ENCODE assay signal across 10 mouse cellular contexts in the genomic region with DNA sequence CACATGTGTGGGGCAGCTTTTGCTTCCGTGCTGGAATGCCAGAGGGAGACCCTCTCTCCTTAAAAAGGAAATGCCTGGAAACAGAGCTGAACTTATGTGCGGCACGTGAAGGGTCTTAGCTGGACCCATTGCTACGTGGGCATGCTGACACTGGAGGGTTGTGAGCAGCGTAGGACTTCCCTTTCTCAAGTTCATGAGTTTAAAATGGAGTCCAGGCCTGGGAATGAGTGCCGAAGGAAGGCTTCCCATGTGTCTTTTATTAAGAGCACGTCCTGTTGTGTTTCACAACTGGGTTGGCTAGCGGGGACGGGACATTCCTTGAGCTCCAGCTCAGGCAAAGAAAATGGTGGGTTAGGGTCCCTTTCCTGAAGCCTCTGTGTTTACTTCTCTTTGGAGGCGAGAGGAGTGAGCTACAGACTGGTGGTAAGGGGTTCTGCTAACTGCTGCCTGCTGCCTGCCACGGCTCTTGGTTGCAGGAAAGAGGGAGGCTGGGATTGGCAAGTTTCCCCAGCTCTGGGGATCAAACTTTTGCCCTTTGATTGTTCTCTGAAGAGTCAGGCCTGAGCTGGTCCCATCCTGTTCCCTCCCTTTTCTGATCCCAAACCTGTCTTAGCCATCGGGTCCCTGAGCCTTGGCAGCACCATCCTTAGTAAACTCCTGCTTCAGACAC. TPM values are rescaled to one million over a fixed set of nuclear protein-coding genes. Genes with fewer than 3 reads are reported as not detected.
DNase-seq lines count a peak whose midpoint lies in the region; ATAC-seq and TF ChIP-seq lines count a peak whose summit lies in the region.
"Had no signal": no experiment of that assay in that cellular context is flagged by ENCODE, and none has a peak within 500 bp of the region (broad histone marks: within the 10 kb centered on the region; RNA-seq: fewer than 3 reads in every experiment).

No protein-coding gene starts in this region.

- no peak for DNase-seq in layer of hippocampus, adult 2 months (ENCODE audit: low spot score in 2 of 2)
- no peak for DNase-seq in layer of hippocampus, adult 9-11 months
- peak; percentile 77 to 85 for DNase-seq in kidney, postnatal 25 days
- DNase-seq in layer of hippocampus, postnatal 36 days, result no peak

- TF ChIP-seq CTCF in layer of hippocampus, adult 2 months (conservative IDR thresholded peaks at IDR 0.05), result no peak

- peaks cover 11% of the 10 kb centered on the region; the same call in 1 of the 2 replicates for H3K27me3 ChIP-seq in forebrain, embryonic 12.5 days
- H3K27me3 ChIP-seq in neural tube, embryonic 13.5 days, result peaks cover 7% of the 10 kb centered on the region
- H3K27me3 ChIP-seq in intestine, embryonic 15.5 days (replicated peaks), result peaks cover 45% of the 10 kb centered on the region

- peak overlapping the region; percentile 32 for H3K4me3 ChIP-seq in layer of hippocampus, adult 2 months
- no peak overlapping the region for H3K4me3 ChIP-seq in forebrain, embryonic 12.5 days (replicated peaks)
- H3K4me3 ChIP-seq in neural tube, embryonic 13.5 days, result peak overlapping the region; percentile 79
- no peak overlapping the region for H3K4me3 ChIP-seq in intestine, embryonic 15.5 days (replicated peaks)
- H3K4me3 ChIP-seq: liver, embryonic 15.5 days had no signal

- H3K9ac ChIP-seq in forebrain, embryonic 12.5 days, result peak overlapping the region; percentile 30; the same call in 1 of the 2 replicates
- H3K9ac ChIP-seq in neural tube, embryonic 13.5 days, result peak overlapping the region; percentile 46
- H3K9ac ChIP-seq in intestine, embryonic 15.5 days, result no peak overlapping the region
- H3K9ac ChIP-seq: liver, embryonic 15.5 days had no signal

- ATAC-seq in forebrain, embryonic 12.5 days (ENCODE audit: low FRiP score), result no peak
- no peak for ATAC-seq in neural tube, embryonic 13.5 days (ENCODE audit: low read depth)
- ATAC-seq in intestine, embryonic 15.5 days, result no peak
- ATAC-seq in CD4-positive, CD25-positive, alpha-beta regulatory T cell, adult 4 months, result no peak

- WGBS in forebrain, embryonic 12.5 days, result 73% methylated on average over 12 of the region's 12 CpGs
- WGBS in neural tube, embryonic 13.5 days, result 73% methylated on average over 12 of the region's 12 CpGs
- WGBS in intestine, embryonic 15.5 days, result 72% methylated on average over 12 of the region's 12 CpGs

- H3K4me1 ChIP-seq in forebrain, embryonic 12.5 days, result peaks cover 34% of the 10 kb centered on the region
- peaks cover 50% of the 10 kb centered on the region for H3K4me1 ChIP-seq in neural tube, embryonic 13.5 days (replicated peaks)
- H3K4me1 ChIP-seq in intestine, embryonic 15.5 days (replicated peaks), result peaks cover 9% of the 10 kb centered on the region; the same call in 1 of the 2 replicates

- H3K4me2 ChIP-seq in forebrain, embryonic 12.5 days, result peak overlapping the region; percentile 74
- H3K4me2 ChIP-seq in neural tube, embryonic 13.5 days, result peak overlapping the region; percentile 85
- H3K4me2 ChIP-seq in intestine, embryonic 15.5 days (replicated peaks), result no peak overlapping the region
- H3K4me2 ChIP-seq: liver, embryonic 15.5 days had no signal

- peaks cover 18% of the 10 kb centered on the region for H3K36me3 ChIP-seq in forebrain, embryonic 12.5 days (replicated peaks)
- peaks cover 6% of the 10 kb centered on the region; the same call in 1 of the 2 replicates for H3K36me3 ChIP-seq in neural tube, embryonic 13.5 days
- H3K36me3 ChIP-seq in intestine, embryonic 15.5 days, result no peaks in the 10 kb centered on the region
- H3K36me3 ChIP-seq: liver, embryonic 15.5 days had no signal

- H3K9me3 ChIP-seq in forebrain, embryonic 12.5 days, result no peaks in the 10 kb centered on the region
- no peaks in the 10 kb centered on the region for H3K9me3 ChIP-seq in neural tube, embryonic 13.5 days
- H3K9me3 ChIP-seq in intestine, embryonic 15.5 days, result no peaks in the 10 kb centered on the region
- H3K9me3 ChIP-seq: liver, embryonic 15.5 days had no signal

- no peak overlapping the region for H3K27ac ChIP-seq in layer of hippocampus, adult 2 months
- no peak overlapping the region for H3K27ac ChIP-seq in forebrain, embryonic 12.5 days
- H3K27ac ChIP-seq in neural tube, embryonic 13.5 days (replicated peaks), result no peak overlapping the region
- H3K27ac ChIP-seq in intestine, embryonic 15.5 days, result no peak overlapping the region
- H3K27ac ChIP-seq: liver, embryonic 15.5 days had no signal

RNA-seq across cellular contexts. Expression of a gene that starts 2.9 kb away (rescaled TPM):
- 100 to 1,000 TPM; 120 to 123 TPM for total RNA-seq in layer of hippocampus, adult 2 months (2021)
- polyA plus RNA-seq in forebrain, embryonic 12.5 days (2016; fragmentation: Nextera tagmentation; extraction: Ambion mirVana), result 78.8 and 82.1 TPM in 2 replicates
- 60.7 and 61.6 TPM in 2 replicates for polyA plus RNA-seq in neural tube, embryonic 13.5 days (2015; fragmentation: Nextera tagmentation; extraction: Ambion mirVana)
- 27.7 and 28.4 TPM in 2 replicates for polyA plus RNA-seq in intestine, embryonic 15.5 days (2015; fragmentation: Nextera tagmentation; extraction: Ambion mirVana)
- polyA plus RNA-seq in CD4-positive, CD25-positive, alpha-beta regulatory T cell, adult 4 months (2017; shearing (Covaris generic)), result 10 to 100 TPM; 33.2 to 42.6 TPM
- 100 to 1,000 TPM; 122 to 126 TPM for total RNA-seq in layer of hippocampus, postnatal 36 days (2021)

RNA-seq across cellular contexts. Expression of a gene that starts 29.5 kb away (rescaled TPM):
- total RNA-seq in layer of hippocampus, adult 2 months (2021), result not detected
- not detected in 2 replicates for polyA plus RNA-seq in forebrain, embryonic 12.5 days (2016; fragmentation: Nextera tagmentation; extraction: Ambion mirVana)
- not detected in 2 replicates for polyA plus RNA-seq in neural tube, embryonic 13.5 days (2015; fragmentation: Nextera tagmentation; extraction: Ambion mirVana)
- polyA plus RNA-seq in intestine, embryonic 15.5 days (2015; fragmentation: Nextera tagmentation; extraction: Ambion mirVana), result not detected in 2 replicates
- polyA plus RNA-seq in CD4-positive, CD25-positive, alpha-beta regulatory T cell, adult 4 months (2017; shearing (Covaris generic)), result under 1 TPM; 0.51 to 0.54 TPM
- total RNA-seq in layer of hippocampus, postnatal 36 days (2021), result not detected
- total RNA-seq: gastrocnemius, postnatal 4 days had no signal
- polyA plus RNA-seq: liver, embryonic 15.5 days had no signal

Comparison
In these comparisons a context has a peak if more than half of its experiments do, and no peak if none do; other contexts are left out.
1. DNase-seq: peak in kidney, postnatal 25 days (2 of 2); none in layer of hippocampus, adult 2 months (0 of 2), layer of hippocampus, adult 9-11 months (single experiment) and layer of hippocampus, postnatal 36 days (0 of 2).
2. H3K4me3 ChIP-seq: peak in layer of hippocampus, adult 2 months (single experiment) and neural tube, embryonic 13.5 days (single experiment); none in forebrain, embryonic 12.5 days (single experiment) and intestine, embryonic 15.5 days (single experiment).